Mouse (Mus musculus): ENCODE measurements around the gene Wdr89. TPM values are rescaled to one million over a fixed set of nuclear protein-coding genes. Genes with fewer than 3 reads are reported as not detected.

The Wdr89 gene
- total RNA-seq, 1 experiment = 29.8 TPM

- in situ Hi-C loops (cut with MboI; ENCODE audit: low sequenced_read_pairs in 2 of 2, unreplicated experiment in 2 of 2) = no loop called here
- TF ChIP-seq MAFK (IDR thresholded peaks at IDR 0.05; ENCODE audit: insufficient read depth, low read depth, low read length) = no peak
- TF ChIP-seq CHD2 (IDR thresholded peaks at IDR 0.05; ENCODE audit: low read depth, low read length) = no peak
- no peak for TF ChIP-seq ZNF384 (IDR thresholded peaks at IDR 0.05; ENCODE audit: low read depth, low read length)
- TF ChIP-seq ZC3H11A (IDR thresholded peaks at IDR 0.05; ENCODE audit: borderline replicate concordance, low read depth, low read length) = no peak
- TF ChIP-seq HCFC1 (IDR thresholded peaks at IDR 0.05; ENCODE audit: borderline replicate concordance, insufficient read depth, low read length) = no peak
- Histone ChIP-seq H3K9me3 (ENCODE audit: control insufficient read depth, insufficient read depth, low read depth, low read length) (no peaks in the 10 kb centered on the region), H3K4me1 (ENCODE audit: control insufficient read depth in 2 of 2, insufficient read depth in 2 of 2, low read length in 2 of 2, poor library complexity in 1 of 2) (no peaks in the 10 kb centered on the region), H3K36me3 (ENCODE audit: control insufficient read depth, insufficient read depth, low read length, poor library complexity, severe bottlenecking) (no peaks in the 10 kb centered on the region), H3K27ac (ENCODE audit: insufficient read depth, low read depth, low read length, poor library complexity, severe bottlenecking) (no peak overlapping the region), H3K4me3 (ENCODE audit: insufficient read depth in 1 of 2, low read depth in 1 of 2, low read length in 2 of 2, poor library complexity in 1 of 2, severe bottlenecking in 1 of 2) (no peak overlapping the region), H3K9ac (ENCODE audit: insufficient read depth, low read depth, low read length, poor library complexity, severe bottlenecking) (no peak overlapping the region)
- DNase-seq (ENCODE audit: low read depth, low spot score) = no peak
Observed at GRCm38 (mm10) chr12:75709506-75709905, 40.2 kb upstream of the Wdr89 start.

- H3K27ac ChIP-seq (ENCODE audit: insufficient read depth, low read depth, low read length, poor library complexity, severe bottlenecking) = no peak overlapping the region
- no peaks in the 10 kb centered on the region for H3K9me3 ChIP-seq (ENCODE audit: control insufficient read depth, insufficient read depth, low read depth, low read length)
- TF ChIP-seq HCFC1 (IDR thresholded peaks at IDR 0.05; ENCODE audit: borderline replicate concordance, insufficient read depth, low read length) (no peak), ZNF384 (IDR thresholded peaks at IDR 0.05; ENCODE audit: low read depth, low read length) (no peak), ZC3H11A (IDR thresholded peaks at IDR 0.05; ENCODE audit: borderline replicate concordance, low read depth, low read length) (no peak), CHD2 (IDR thresholded peaks at IDR 0.05; ENCODE audit: low read depth, low read length) (no peak), MAFK (IDR thresholded peaks at IDR 0.05; ENCODE audit: insufficient read depth, low read depth, low read length) (no peak)
- H3K4me3 ChIP-seq (ENCODE audit: insufficient read depth in 1 of 2, low read depth in 1 of 2, low read length in 2 of 2, poor library complexity in 1 of 2, severe bottlenecking in 1 of 2) = no peak overlapping the region
- DNase-seq (ENCODE audit: low read depth, low spot score) = no peak
- peaks cover 0 to 2% of the 10 kb centered on the region in 2 experiments; a peak in 1 of 4 replicates for H3K4me1 ChIP-seq (ENCODE audit: control insufficient read depth in 2 of 2, insufficient read depth in 2 of 2, low read length in 2 of 2, poor library complexity in 1 of 2)
- in situ Hi-C loops (cut with MboI; ENCODE audit: low sequenced_read_pairs in 2 of 2, unreplicated experiment in 2 of 2) = no loop called here
- no peaks in the 10 kb centered on the region for H3K36me3 ChIP-seq (ENCODE audit: control insufficient read depth, insufficient read depth, low read length, poor library complexity, severe bottlenecking)
- H3K9ac ChIP-seq (ENCODE audit: insufficient read depth, low read depth, low read length, poor library complexity, severe bottlenecking) = no peak overlapping the region
Observed at GRCm38 (mm10) chr12:75706670-75707069, 37.3 kb upstream of the Wdr89 start.

- no peak overlapping the region for H3K4me3 ChIP-seq (ENCODE audit: insufficient read depth in 1 of 2, low read depth in 1 of 2, low read length in 2 of 2, poor library complexity in 1 of 2, severe bottlenecking in 1 of 2)
- no peak overlapping the region for H3K9ac ChIP-seq (ENCODE audit: insufficient read depth, low read depth, low read length, poor library complexity, severe bottlenecking)
- TF ChIP-seq ZNF384 (IDR thresholded peaks at IDR 0.05; ENCODE audit: low read depth, low read length) (no peak), MAFK (IDR thresholded peaks at IDR 0.05; ENCODE audit: insufficient read depth, low read depth, low read length) (no peak), ZC3H11A (IDR thresholded peaks at IDR 0.05; ENCODE audit: borderline replicate concordance, low read depth, low read length) (no peak), HCFC1 (IDR thresholded peaks at IDR 0.05; ENCODE audit: borderline replicate concordance, insufficient read depth, low read length) (no peak), CHD2 (IDR thresholded peaks at IDR 0.05; ENCODE audit: low read depth, low read length) (no peak)
- H3K36me3 ChIP-seq (ENCODE audit: control insufficient read depth, insufficient read depth, low read length, poor library complexity, severe bottlenecking) = no peaks in the 10 kb centered on the region
- no peak overlapping the region for H3K27ac ChIP-seq (ENCODE audit: insufficient read depth, low read depth, low read length, poor library complexity, severe bottlenecking)
- DNase-seq (ENCODE audit: low read depth, low spot score) = no peak
- H3K4me1 ChIP-seq (ENCODE audit: control insufficient read depth in 2 of 2, insufficient read depth in 2 of 2, low read length in 2 of 2, poor library complexity in 1 of 2) = peaks cover 0 to 4% of the 10 kb centered on the region in 2 experiments; a peak in 2 of 4 replicates
- in situ Hi-C loops (cut with MboI; ENCODE audit: low sequenced_read_pairs in 2 of 2, unreplicated experiment in 2 of 2) = no loop called here
- no peaks in the 10 kb centered on the region for H3K9me3 ChIP-seq (ENCODE audit: control insufficient read depth, insufficient read depth, low read depth, low read length)
Observed at GRCm38 (mm10) chr12:75702739-75703122, 33.4 kb upstream of the Wdr89 start.

GRCm38 (mm10) chr12:75702084-75702738 lies 32.9 kb upstream of the Wdr89 start:
- no peaks in the 10 kb centered on the region for H3K9me3 ChIP-seq (ENCODE audit: control insufficient read depth, insufficient read depth, low read depth, low read length)
- TF ChIP-seq ZNF384 (IDR thresholded peaks at IDR 0.05; ENCODE audit: low read depth, low read length) = no peak
- no peak for TF ChIP-seq ZC3H11A (IDR thresholded peaks at IDR 0.05; ENCODE audit: borderline replicate concordance, low read depth, low read length)
- TF ChIP-seq HCFC1 (IDR thresholded peaks at IDR 0.05; ENCODE audit: borderline replicate concordance, insufficient read depth, low read length) = no peak
- no peak for TF ChIP-seq CHD2 (IDR thresholded peaks at IDR 0.05; ENCODE audit: low read depth, low read length)
- no peak for TF ChIP-seq MAFK (IDR thresholded peaks at IDR 0.05; ENCODE audit: insufficient read depth, low read depth, low read length)
- H3K4me3 ChIP-seq (ENCODE audit: insufficient read depth in 1 of 2, low read depth in 1 of 2, low read length in 2 of 2, poor library complexity in 1 of 2, severe bottlenecking in 1 of 2) = peak overlapping the region; percentile 2 to 29; a peak in 3 of 4 replicates
- H3K4me1 ChIP-seq (ENCODE audit: control insufficient read depth in 2 of 2, insufficient read depth in 2 of 2, low read length in 2 of 2, poor library complexity in 1 of 2) = peaks cover 0 to 4% of the 10 kb centered on the region in 2 experiments; a peak in 2 of 4 replicates
- H3K9ac ChIP-seq (ENCODE audit: insufficient read depth, low read depth, low read length, poor library complexity, severe bottlenecking) = peak overlapping the region; percentile 14; the same call in 1 of the 2 replicates
- H3K36me3 ChIP-seq (ENCODE audit: control insufficient read depth, insufficient read depth, low read length, poor library complexity, severe bottlenecking) = no peaks in the 10 kb centered on the region
- no peak for DNase-seq (ENCODE audit: low read depth, low spot score)
- in situ Hi-C loops (cut with MboI; ENCODE audit: low sequenced_read_pairs in 2 of 2, unreplicated experiment in 2 of 2) = no loop called here
- no peak overlapping the region for H3K27ac ChIP-seq (ENCODE audit: insufficient read depth, low read depth, low read length, poor library complexity, severe bottlenecking)

Data from ES-E14 (cell line).